Mouse (Mus musculus) neural tube, embryonic 13.5 days (tissue): Measurements from ENCODE around the gene Krt87. TPM values are rescaled to one million over a fixed set of nuclear protein-coding genes. Genes with fewer than 3 reads are reported as not detected.
A peak's percentile ranks its signal among the peaks of the same experiment; 100 is the strongest.

Experiments used
- ATAC-seq: fragments of 200-750 bp; cut with Nextera tagmentation; 2 replicates; pipeline ENCODE4 v1.8.0; 2017; ENCODE audit warnings: low read depth, mild to moderate bottlenecking, moderate TSS enrichment, moderate library complexity
- H3K27ac ChIP-seq: fragments of 300-500 bp; sonication (generic); replicated peaks from 2 replicates; pipeline ENCODE4 v1.5.1; 2015; ENCODE audit warnings: moderate library complexity, mild to moderate bottlenecking, inconsistent platforms
- H3K27me3 ChIP-seq: fragments of 300-500 bp; sonication (generic); 2 replicates; pipeline ENCODE4 v1.6.1; 2015; ENCODE audit warnings: mild to moderate bottlenecking, inconsistent platforms
- H3K36me3 ChIP-seq: fragments of 300-500 bp; sonication (generic); 2 replicates; pipeline ENCODE4 v1.6.1; 2015; ENCODE audit warnings: mild to moderate bottlenecking, inconsistent platforms
- H3K4me1 ChIP-seq: fragments of 300-500 bp; sonication (generic); replicated peaks from 2 replicates; pipeline ENCODE4 v1.6.1; 2015; ENCODE audit warnings: inconsistent platforms
- H3K4me2 ChIP-seq: fragments of 300-500 bp; sonication (generic); 2 replicates; pipeline ENCODE4 v1.6.1; 2015; ENCODE audit warnings: inconsistent platforms, mild to moderate bottlenecking, moderate library complexity
- H3K4me3 ChIP-seq: fragments of 300-500 bp; sonication (generic); 2 replicates; pipeline ENCODE4 v1.5.1; 2015; ENCODE audit warnings: mild to moderate bottlenecking, inconsistent platforms
- H3K9ac ChIP-seq: fragments of 300-500 bp; sonication (generic); 2 replicates; pipeline ENCODE4 v1.6.1; 2015; ENCODE audit warnings: moderate library complexity, mild to moderate bottlenecking, inconsistent platforms
- H3K9me3 ChIP-seq: fragments of 300-500 bp; sonication (generic); 2 replicates; pipeline ENCODE4 v1.6.1; 2016; ENCODE audit warnings: inconsistent platforms
- WGBS: fragments of 180-500 bp; shearing (Covaris S2); methylation state at CpG from one replicate; pipeline ENCODE4 v1.1.7; 2015; 5-methylcytosine and 5-hydroxymethylcytosine counted together
- polyA plus RNA-seq: library from polyadenylated mRNA; unstranded; fragments of >200 nt; fragmentation: Nextera tagmentation; extraction: Ambion mirVana; gene quantifications from 2 replicates; pipeline ENCODE4 v1.2.1, GENCODE M21; 2015

The Krt87 gene
- polyA plus RNA-seq = 0.31 and 0.33 TPM in 2 replicates

- Histone ChIP-seq H3K9me3 (no peaks in the 10 kb centered on the region), H3K4me2 (peak within 1 kb of the TSS; percentile 65), H3K27me3 (peaks cover 38% of the 10 kb centered on the region), H3K27ac (no peak within 1 kb of the TSS), H3K4me3 (peak within 1 kb of the TSS; percentile 37), H3K4me1 (peaks cover 9% of the 10 kb centered on the region), H3K36me3 (no peaks in the 10 kb centered on the region), H3K9ac (peak within 1 kb of the TSS; percentile 64)
- WGBS = 2% methylated on average over 34 of the region's 34 CpGs
- peak; percentile 32; the same call in 1 of the 2 replicates for ATAC-seq
These were observed at the start of gene Krt87 for GRCm38 (mm10) chr15:101438555-101438954. Gene Krt87 (minus strand): TSS chr15:101438804.

GRCm38 (mm10) chr15:101485911-101486635 is 47.5 kb upstream of the Krt87 start:
- no peak for ATAC-seq
- Histone ChIP-seq H3K4me1 (no peaks in the 10 kb centered on the region), H3K27ac (no peak overlapping the region), H3K9me3 (no peaks in the 10 kb centered on the region), H3K36me3 (no peaks in the 10 kb centered on the region), H3K4me3 (no peak overlapping the region), H3K27me3 (no peaks in the 10 kb centered on the region), H3K4me2 (no peak overlapping the region), H3K9ac (no peak overlapping the region)
- 86% methylated on average over 11 of the region's 11 CpGs for WGBS

- H3K4me2 ChIP-seq = no peak overlapping the region
- H3K9ac ChIP-seq = no peak overlapping the region
- no peaks in the 10 kb centered on the region for H3K27me3 ChIP-seq
- WGBS = 60% methylated on average over 1 of the region's 1 CpGs
- H3K4me3 ChIP-seq = no peak overlapping the region
- H3K36me3 ChIP-seq = no peaks in the 10 kb centered on the region
- H3K27ac ChIP-seq = no peak overlapping the region
- H3K9me3 ChIP-seq = no peaks in the 10 kb centered on the region
- H3K4me1 ChIP-seq = no peaks in the 10 kb centered on the region; the same call in 1 of the 2 replicates
- no peak for ATAC-seq
These were observed 46.3 kb upstream of the Krt87 start for GRCm38 (mm10) chr15:101484939-101485338.

- no peak overlapping the region for H3K4me2 ChIP-seq
- no peaks in the 10 kb centered on the region for H3K9me3 ChIP-seq
- no peak overlapping the region for H3K4me3 ChIP-seq
- H3K27ac ChIP-seq = no peak overlapping the region
- no peaks in the 10 kb centered on the region for H3K36me3 ChIP-seq
- no peak for ATAC-seq
- 100% methylated on average over 1 of the region's 1 CpGs for WGBS
- H3K4me1 ChIP-seq = peaks cover 12% of the 10 kb centered on the region
- H3K9ac ChIP-seq = no peak overlapping the region
- 0 out of 2 replicates have a peak, but pooled peaks cover under 1% of the 10 kb centered on the region for H3K27me3 ChIP-seq
These were observed 45.0 kb upstream of the Krt87 start for GRCm38 (mm10) chr15:101483646-101484045.

- Histone ChIP-seq H3K27ac (no peak overlapping the region), H3K9me3 (no peaks in the 10 kb centered on the region), H3K4me1 (peaks cover 12% of the 10 kb centered on the region), H3K9ac (no peak overlapping the region), H3K4me3 (no peak overlapping the region), H3K27me3 (0 out of 2 replicates have a peak, but pooled peaks cover 4% of the 10 kb centered on the region), H3K4me2 (no peak overlapping the region), H3K36me3 (no peaks in the 10 kb centered on the region)
- no peak for ATAC-seq
- WGBS = 39% methylated on average over 4 of the region's 4 CpGs
These were observed 43.5 kb upstream of the Krt87 start for GRCm38 (mm10) chr15:101482056-101482455.

- peak overlapping the region; percentile 67 for H3K4me2 ChIP-seq
- no peaks in the 10 kb centered on the region for H3K36me3 ChIP-seq
- H3K4me1 ChIP-seq = peaks cover 12% of the 10 kb centered on the region
- ATAC-seq = peak; percentile 67; the same call in 1 of the 2 replicates
- peak overlapping the region; percentile 68 for H3K9ac ChIP-seq
- H3K9me3 ChIP-seq = no peaks in the 10 kb centered on the region
- no peak overlapping the region for H3K27ac ChIP-seq
- 33% methylated on average over 11 of the region's 11 CpGs for WGBS
- 0 out of 2 replicates have a peak, but pooled peaks cover 4% of the 10 kb centered on the region for H3K27me3 ChIP-seq
- peak overlapping the region; percentile 34 for H3K4me3 ChIP-seq
These were observed 41.1 kb upstream of the Krt87 start for GRCm38 (mm10) chr15:101479666-101480060.

GRCm38 (mm10) chr15:101479007-101479665 is 40.5 kb upstream of the Krt87 start:
- WGBS = 11% methylated on average over 31 of the region's 31 CpGs
- H3K27me3 ChIP-seq = 0 out of 2 replicates have a peak, but pooled peaks cover 4% of the 10 kb centered on the region
- peak; percentile 65 for ATAC-seq

GRCm38 (mm10) chr15:101472952-101473528 is 34.4 kb upstream of the Krt87 start, which contains the start of gene Krt86:
Gene Krt86 (plus strand): TSS chr15:101473478.
- H3K36me3 ChIP-seq = no peaks in the 10 kb centered on the region
- no peak within 1 kb of the TSS for H3K27ac ChIP-seq
- H3K4me3 ChIP-seq = no peak within 1 kb of the TSS
- WGBS = 28% methylated on average over 10 of the region's 10 CpGs
- no peaks in the 10 kb centered on the region for H3K4me1 ChIP-seq
- no peak within 1 kb of the TSS for H3K9ac ChIP-seq
- no peak within 1 kb of the TSS for H3K4me2 ChIP-seq
- no peak for ATAC-seq
- no peaks in the 10 kb centered on the region for H3K9me3 ChIP-seq
- H3K27me3 ChIP-seq = no peaks in the 10 kb centered on the region

More at GRCm38 (mm10) chr15:101479007-101479665, 40.5 kb upstream of the Krt87 start:
- Histone ChIP-seq H3K4me1 (peaks cover 12% of the 10 kb centered on the region), H3K9me3 (no peaks in the 10 kb centered on the region), H3K4me3 (peak overlapping the region; percentile 34), H3K36me3 (no peaks in the 10 kb centered on the region), H3K27ac (no peak overlapping the region), H3K9ac (peak overlapping the region; percentile 68), H3K4me2 (peak overlapping the region; percentile 67)

GRCm38 (mm10) chr15:101469093-101469492 is 30.5 kb upstream of the Krt87 start:
- Histone ChIP-seq H3K27ac (no peak overlapping the region), H3K9ac (no peak overlapping the region), H3K27me3 (no peaks in the 10 kb centered on the region), H3K9me3 (no peaks in the 10 kb centered on the region), H3K4me2 (no peak overlapping the region), H3K4me1 (no peaks in the 10 kb centered on the region), H3K4me3 (no peak overlapping the region), H3K36me3 (no peaks in the 10 kb centered on the region)
- 84% methylated on average over 4 of the region's 4 CpGs for WGBS
- ATAC-seq = no peak

GRCm38 (mm10) chr15:101463651-101464050 is 25.0 kb upstream of the Krt87 start, which contains the start of gene Krt81:
Gene Krt81 (minus strand): TSS chr15:101463751.
- no peak for ATAC-seq
- WGBS = 78% methylated on average over 13 of the region's 13 CpGs
- H3K9me3 ChIP-seq = no peaks in the 10 kb centered on the region
- no peaks in the 10 kb centered on the region for H3K36me3 ChIP-seq
- H3K4me2 ChIP-seq = no peak within 1 kb of the TSS
- H3K27me3 ChIP-seq = no peaks in the 10 kb centered on the region
- no peak within 1 kb of the TSS for H3K27ac ChIP-seq
- peaks cover 2% of the 10 kb centered on the region; the same call in 1 of the 2 replicates for H3K4me1 ChIP-seq
- no peak within 1 kb of the TSS for H3K4me3 ChIP-seq
- H3K9ac ChIP-seq = no peak within 1 kb of the TSS

GRCm38 (mm10) chr15:101459283-101459682 is 20.7 kb upstream of the Krt87 start:
- Histone ChIP-seq H3K4me2 (no peak overlapping the region), H3K36me3 (no peaks in the 10 kb centered on the region), H3K4me1 (peaks cover 9% of the 10 kb centered on the region; the same call in 1 of the 2 replicates), H3K4me3 (no peak overlapping the region), H3K9me3 (peaks cover 3% of the 10 kb centered on the region; the same call in 1 of the 2 replicates), H3K27me3 (no peaks in the 10 kb centered on the region), H3K27ac (no peak overlapping the region), H3K9ac (no peak overlapping the region)
- no peak for ATAC-seq
- 78% methylated on average over 14 of the region's 14 CpGs for WGBS
